ENCODE assay signal across 8 mouse cellular contexts in genomic region chr8:85700101-85700750, GRCm38 (mm10). TPM values are rescaled to one million over a fixed set of nuclear protein-coding genes. Genes with fewer than 3 reads are reported as not detected.
A peak's percentile ranks its signal among the peaks of the same experiment; 100 is the strongest.
DNase-seq lines count a peak whose midpoint lies in the region; ATAC-seq and TF ChIP-seq lines count a peak whose summit lies in the region.

No protein-coding gene starts in this region.

- peaks cover 20% of the 10 kb centered on the region for H3K27me3 ChIP-seq in embryonic facial prominence, embryonic 13.5 days
- peaks cover 14% of the 10 kb centered on the region; the same call in 1 of the 2 replicates for H3K27me3 ChIP-seq in heart, embryonic 14.5 days (ENCODE audit: control insufficient read depth, insufficient read depth, low read length)
- H3K27me3 ChIP-seq in kidney, postnatal 0 days (ENCODE audit: insufficient read depth, low read length), result no peaks in the 10 kb centered on the region
- peaks cover 37% of the 10 kb centered on the region for H3K27me3 ChIP-seq in liver, embryonic 12.5 days (replicated peaks)
- H3K27me3 ChIP-seq in stomach, postnatal 0 days (ENCODE audit: control insufficient read depth, insufficient read depth, low read length), result no peaks in the 10 kb centered on the region

- WGBS in embryonic facial prominence, embryonic 13.5 days, result under 1% methylated on average over 64 of the region's 84 CpGs
- under 1% methylated on average over 53 of the region's 84 CpGs for WGBS in heart, embryonic 14.5 days
- under 1% methylated on average over 82 of the region's 84 CpGs for WGBS in kidney, postnatal 0 days
- under 1% methylated on average over 72 of the region's 84 CpGs for WGBS in liver, embryonic 12.5 days (ENCODE audit: insufficient replicate concordance)
- WGBS in stomach, postnatal 0 days, result under 1% methylated on average over 73 of the region's 84 CpGs

- peak; percentile 93 for ATAC-seq in embryonic facial prominence, embryonic 13.5 days (ENCODE audit: insufficient number of reproducible peaks, insufficient read depth, low FRiP score, low TSS enrichment, low read depth)
- peak; percentile 92 for ATAC-seq in heart, embryonic 14.5 days (ENCODE audit: insufficient number of reproducible peaks, insufficient read depth, low FRiP score, low read depth)
- ATAC-seq in kidney, postnatal 0 days (replicated peaks; ENCODE audit: low FRiP score, low read depth), result peak; percentile 91
- ATAC-seq in liver, embryonic 12.5 days, result peak; percentile 92
- peak; percentile 92 for ATAC-seq in stomach, postnatal 0 days (ENCODE audit: low FRiP score, low TSS enrichment)

- H3K4me2 ChIP-seq in embryonic facial prominence, embryonic 13.5 days, result peak overlapping the region; percentile 87
- peak overlapping the region; percentile 100 for H3K4me2 ChIP-seq in heart, embryonic 14.5 days (ENCODE audit: low read length)
- H3K4me2 ChIP-seq in kidney, postnatal 0 days (ENCODE audit: low read length), result peak overlapping the region; percentile 93
- H3K4me2 ChIP-seq in liver, embryonic 12.5 days, result peak overlapping the region; percentile 98
- H3K4me2 ChIP-seq in stomach, postnatal 0 days (replicated peaks; ENCODE audit: low read depth), result peak overlapping the region; percentile 100

- no peak for TF ChIP-seq EP300 in stomach, postnatal 0 days (optimal IDR thresholded peaks at IDR 0.05)

- H3K9me3 ChIP-seq in embryonic facial prominence, embryonic 13.5 days, result no peaks in the 10 kb centered on the region
- H3K9me3 ChIP-seq in heart, embryonic 14.5 days (ENCODE audit: control insufficient read depth, low read length), result no peaks in the 10 kb centered on the region
- H3K9me3 ChIP-seq in kidney, postnatal 0 days (replicated peaks; ENCODE audit: low read length), result no peaks in the 10 kb centered on the region
- no peaks in the 10 kb centered on the region for H3K9me3 ChIP-seq in liver, embryonic 12.5 days (replicated peaks)
- no peaks in the 10 kb centered on the region for H3K9me3 ChIP-seq in stomach, postnatal 0 days (ENCODE audit: control insufficient read depth, low read length)

- no peaks in the 10 kb centered on the region for H3K36me3 ChIP-seq in embryonic facial prominence, embryonic 13.5 days
- H3K36me3 ChIP-seq in heart, embryonic 14.5 days (ENCODE audit: control insufficient read depth, insufficient read depth, low read length), result no peaks in the 10 kb centered on the region
- H3K36me3 ChIP-seq in kidney, postnatal 0 days (ENCODE audit: insufficient read depth, low read length), result no peaks in the 10 kb centered on the region
- H3K36me3 ChIP-seq in liver, embryonic 12.5 days, result no peaks in the 10 kb centered on the region
- H3K36me3 ChIP-seq in stomach, postnatal 0 days (ENCODE audit: control insufficient read depth, insufficient read depth, low read length), result no peaks in the 10 kb centered on the region

- H3K4me1 ChIP-seq in embryonic facial prominence, embryonic 13.5 days, result peaks cover 5% of the 10 kb centered on the region; the same call in 1 of the 2 replicates
- H3K4me1 ChIP-seq in heart, embryonic 14.5 days (ENCODE audit: control insufficient read depth in 2 of 2, insufficient read depth in 2 of 2, low read length in 2 of 2), result peaks cover 5 to 6% of the 10 kb centered on the region in 2 experiments; a peak in 3 of 4 replicates
- H3K4me1 ChIP-seq in kidney, postnatal 0 days (replicated peaks; ENCODE audit: insufficient read depth, low read length), result no peaks in the 10 kb centered on the region
- H3K4me1 ChIP-seq in liver, embryonic 12.5 days, result peaks cover 15% of the 10 kb centered on the region
- H3K4me1 ChIP-seq in stomach, postnatal 0 days (replicated peaks; ENCODE audit: control insufficient read depth, insufficient read depth), result peaks cover 2% of the 10 kb centered on the region; the same call in 1 of the 2 replicates

- peak overlapping the region; percentile 73 for H3K4me3 ChIP-seq in embryonic facial prominence, embryonic 13.5 days
- H3K4me3 ChIP-seq in heart, embryonic 14.5 days (ENCODE audit: control insufficient read depth in 1 of 2, insufficient read depth in 1 of 2, low read depth in 1 of 2, low read length in 2 of 2), result peak overlapping the region; percentile 70
- H3K4me3 ChIP-seq in kidney, postnatal 0 days (replicated peaks; ENCODE audit: low read depth, low read length), result peak overlapping the region; percentile 56
- H3K4me3 ChIP-seq in liver, embryonic 12.5 days, result peak overlapping the region; percentile 67
- peak overlapping the region; percentile 57 for H3K4me3 ChIP-seq in stomach, postnatal 0 days (ENCODE audit: low read depth, low read length)

- TF ChIP-seq CTCF in kidney, postnatal 0 days (IDR thresholded peaks at IDR 0.05; ENCODE audit: low read depth), result peak; percentile 60
- TF ChIP-seq CTCF in stomach, postnatal 0 days (IDR thresholded peaks at IDR 0.05; ENCODE audit: low read depth), result peak; percentile 65

- DNase-seq in B cell, adult 2 months, result peak; percentile 60 to 69
- DNase-seq in adrenal gland, postnatal 4 days (ENCODE audit: low spot score in 2 of 2), result peak; percentile 34 to 37
- DNase-seq in kidney, postnatal 0 days (ENCODE audit: low spot score), result peak; percentile 82
- DNase-seq in neural tube, embryonic 10.5 days (ENCODE audit: extremely low spot score, low spot score), result peak; percentile 89
- peak; percentile 68 for DNase-seq in stomach, postnatal 0 days (ENCODE audit: low spot score)

- peak overlapping the region; percentile 87 for H3K27ac ChIP-seq in embryonic facial prominence, embryonic 13.5 days
- H3K27ac ChIP-seq in heart, embryonic 14.5 days (replicated peaks in 1 of 2; ENCODE audit: control insufficient read depth in 1 of 2, insufficient read depth in 1 of 2, low read depth in 2 of 2, low read length in 2 of 2), result peak overlapping the region in 1 of 2 experiments; percentile 55; a peak in 2 of 4 replicates
- peak overlapping the region; percentile 69 for H3K27ac ChIP-seq in kidney, postnatal 0 days
- peak overlapping the region; percentile 66 for H3K27ac ChIP-seq in liver, embryonic 12.5 days
- peak overlapping the region; percentile 40 for H3K27ac ChIP-seq in stomach, postnatal 0 days (replicated peaks)

- peak overlapping the region; percentile 86 for H3K9ac ChIP-seq in embryonic facial prominence, embryonic 13.5 days
- peak overlapping the region; percentile 80 for H3K9ac ChIP-seq in heart, embryonic 14.5 days (ENCODE audit: low read length)
- H3K9ac ChIP-seq in kidney, postnatal 0 days (ENCODE audit: low read depth, low read length), result peak overlapping the region; percentile 64
- H3K9ac ChIP-seq in liver, embryonic 12.5 days, result peak overlapping the region; percentile 72
- H3K9ac ChIP-seq in stomach, postnatal 0 days (ENCODE audit: low read length), result peak overlapping the region; percentile 61

RNA-seq across cellular contexts. Expression of gene Neto2, which starts 0.5 kb away (rescaled TPM):
- 1 to 10 TPM; 6.9 to 7.0 TPM for total RNA-seq in adrenal gland, postnatal 4 days (2021)
- 9.2 and 10.2 TPM in 2 replicates for polyA plus RNA-seq in embryonic facial prominence, embryonic 13.5 days (2015; fragmentation: Nextera tagmentation; extraction: Ambion mirVana)
- 4.5 and 5.2 TPM in 2 replicates for polyA plus RNA-seq in heart, embryonic 14.5 days (2014; fragmentation: Nextera tagmentation; extraction: Ambion mirVana)
- polyA plus RNA-seq in kidney, postnatal 0 days (2015; fragmentation: Nextera tagmentation; extraction: Ambion mirVana), result 10.6 and 10.8 TPM in 2 replicates
- 2.6 and 3.0 TPM in 2 replicates for polyA plus RNA-seq in liver, embryonic 12.5 days (2016; fragmentation: Nextera tagmentation; extraction: Ambion mirVana)
- polyA plus RNA-seq in stomach, postnatal 0 days (2015; fragmentation: Nextera tagmentation; extraction: Ambion mirVana), result 1.5 and 1.7 TPM in 2 replicates

Comparison
In these comparisons a context has a peak if more than half of its experiments do, and no peak if none do; other contexts are left out.
1. DNase-seq: peak in every context shown above with its lines; median percentile 89 in neural tube, embryonic 10.5 days; 82 in kidney, postnatal 0 days; 68 in stomach, postnatal 0 days; 64 in B cell, adult 2 months; 36 in adrenal gland, postnatal 4 days.